ENCODE assay signal across 8 mouse cellular contexts in genomic region chr7:113167092-113167491, GRCm38 (mm10). TPM values are rescaled to one million over a fixed set of nuclear protein-coding genes. Genes with fewer than 3 reads are reported as not detected.
DNase-seq lines count a peak whose midpoint lies in the region; ATAC-seq and TF ChIP-seq lines count a peak whose summit lies in the region.

No protein-coding gene starts in this region.

- DNase-seq in cerebellum, adult 9-10 months = peak; percentile 41
- DNase-seq in CD4-positive helper T cell, adult 2 months (ENCODE audit: low read depth, low spot score) = peak; percentile 23
- DNase-seq in cerebellum, postnatal 4 days (ENCODE audit: low spot score in 2 of 2) = peak; percentile 29 to 36
- DNase-seq in heart, postnatal 0 days (ENCODE audit: low spot score) = peak; percentile 66
- DNase-seq in liver, embryonic 14.5 days (ENCODE audit: low read depth in 3 of 3, low spot score in 3 of 3) = no peak
- DNase-seq in thymus, adult 18-20 months = peak; percentile 26 to 37
- DNase-seq in left cerebral cortex, postnatal 36 days (ENCODE audit: low spot score in 2 of 2) = no peak

- no peak overlapping the region for H3K4me3 ChIP-seq in heart, postnatal 0 days (ENCODE audit: low read depth, low read length)
- no peak overlapping the region for H3K4me3 ChIP-seq in liver, embryonic 14.5 days (ENCODE audit: insufficient read depth in 1 of 2, low read depth in 2 of 2, low read length in 2 of 2)

- no peak for TF ChIP-seq EP300 in heart, postnatal 0 days (IDR thresholded peaks at IDR 0.05; ENCODE audit: low read depth)
- TF ChIP-seq EP300 in liver, embryonic 14.5 days (IDR thresholded peaks at IDR 0.05; ENCODE audit: low read depth) = no peak

- WGBS in heart, postnatal 0 days = 37% methylated on average over 8 of the region's 8 CpGs
- WGBS in liver, embryonic 14.5 days (ENCODE audit: insufficient replicate concordance) = 37% methylated on average over 8 of the region's 8 CpGs

- H3K9ac ChIP-seq in heart, postnatal 0 days (replicated peaks; ENCODE audit: low read depth, low read length) = no peak overlapping the region
- no peak overlapping the region for H3K9ac ChIP-seq in liver, embryonic 14.5 days (replicated peaks)

- H3K27me3 ChIP-seq in heart, postnatal 0 days (ENCODE audit: control insufficient read depth, insufficient read depth, low read length) = 0 out of 2 replicates have a peak, but pooled peaks cover under 1% of the 10 kb centered on the region
- no peaks in the 10 kb centered on the region for H3K27me3 ChIP-seq in liver, embryonic 14.5 days (ENCODE audit: control insufficient read depth, insufficient read depth, low read length)

- no peaks in the 10 kb centered on the region for H3K36me3 ChIP-seq in heart, postnatal 0 days (replicated peaks; ENCODE audit: control insufficient read depth, insufficient read depth, low read length)
- no peaks in the 10 kb centered on the region for H3K36me3 ChIP-seq in liver, embryonic 14.5 days (replicated peaks; ENCODE audit: control insufficient read depth, insufficient read depth, low read depth)

- no peaks in the 10 kb centered on the region for H3K9me3 ChIP-seq in heart, postnatal 0 days (replicated peaks; ENCODE audit: control insufficient read depth, low read length)
- no peaks in the 10 kb centered on the region for H3K9me3 ChIP-seq in liver, embryonic 14.5 days (ENCODE audit: control insufficient read depth, low read length)

- no peak for ATAC-seq in cerebellum, adult (ENCODE audit: insufficient number of reproducible peaks, low FRiP score, low TSS enrichment)
- no peak for ATAC-seq in heart, postnatal 0 days (ENCODE audit: insufficient read depth, low read depth)
- ATAC-seq in liver, embryonic 14.5 days (ENCODE audit: insufficient read depth) = no peak

- intact Hi-C loops in left cerebral cortex, postnatal 36 days (cut with DNase I) = loop anchor here (5.0 kb wide), 1 partner anchor 40 kb away; the partner anchor contains the start of gene Arntl

- TF ChIP-seq CTCF in heart, postnatal 0 days (IDR thresholded peaks at IDR 0.05; ENCODE audit: low read depth) = peak; percentile 77
- TF ChIP-seq CTCF in liver, embryonic 14.5 days (IDR thresholded peaks at IDR 0.05; ENCODE audit: low read depth) = peak; percentile 63

- H3K4me2 ChIP-seq in heart, postnatal 0 days (ENCODE audit: low read depth, low read length) = no peak overlapping the region
- H3K4me2 ChIP-seq in liver, embryonic 14.5 days (ENCODE audit: low read depth) = no peak overlapping the region

- H3K4me1 ChIP-seq in heart, postnatal 0 days (ENCODE audit: control insufficient read depth, insufficient read depth) = no peaks in the 10 kb centered on the region
- no peaks in the 10 kb centered on the region for H3K4me1 ChIP-seq in liver, embryonic 14.5 days (replicated peaks; ENCODE audit: control insufficient read depth in 2 of 2, insufficient read depth in 2 of 2, low read length in 1 of 2)

- H3K27ac ChIP-seq in heart, postnatal 0 days (ENCODE audit: low read depth) = no peak overlapping the region
- H3K27ac ChIP-seq in liver, embryonic 14.5 days = no peak overlapping the region

RNA-seq across cellular contexts. Expression of gene Arntl, which starts 40.2 kb away (rescaled TPM):
- total RNA-seq in heart, postnatal 0 days (2014; rRNA removed; ENCODE audit: low replicate concordance) = 8.0 and 9.3 TPM in 2 replicates
- polyA plus RNA-seq in heart, postnatal 0 days (2015; fragmentation: Nextera tagmentation; extraction: Ambion mirVana) = 3.7 and 4.6 TPM in 2 replicates
- polyA plus RNA-seq in liver, embryonic 14.5 days (2012; rRNA removed) = 2.8 and 4.1 TPM in 2 replicates
- polyA plus RNA-seq in liver, embryonic 14.5 days (2014; fragmentation: Nextera tagmentation; extraction: Ambion mirVana) = 4.6 and 5.1 TPM in 2 replicates
- 10 to 100 TPM; 34.9 to 39.3 TPM for total RNA-seq in left cerebral cortex, postnatal 36 days (2021)

Comparison
In these comparisons a context has a peak if more than half of its experiments do, and no peak if none do; other contexts are left out.
1. DNase-seq: peak in cerebellum, adult 9-10 months (single experiment), CD4-positive helper T cell, adult 2 months (single experiment), cerebellum, postnatal 4 days (2 of 2), heart, postnatal 0 days (single experiment) and thymus, adult 18-20 months (2 of 2); none in liver, embryonic 14.5 days (0 of 3) and left cerebral cortex, postnatal 36 days (0 of 2).